Mouse (Mus musculus) embryonic facial prominence, embryonic 11.5 days (tissue): Measurements from ENCODE around the gene Dtl. TPM values are rescaled to one million over a fixed set of nuclear protein-coding genes. Genes with fewer than 3 reads are reported as not detected.

Experiments used
- ATAC-seq: fragments of 200-750 bp; cut with Nextera tagmentation; replicated peaks from 2 replicates; pipeline ENCODE4 v1.8.0; 2017; ENCODE audit warnings: low read depth; ENCODE audit not compliant: insufficient number of reproducible peaks, low FRiP score, low TSS enrichment
- DNase-seq: peaks from one replicate; pipeline ENCODE4 v3.0.0-alpha.2; 2015; ENCODE audit warnings: low spot score
- H3K27ac ChIP-seq: fragments of 300-500 bp; sonication (generic); replicated peaks from 2 replicates; pipeline ENCODE4 v1.5.1; 2014; ENCODE audit warnings: mild to moderate bottlenecking, low read depth, low read length, control low read depth
- H3K27me3 ChIP-seq: fragments of 300-500 bp; sonication (generic); 2 replicates; pipeline ENCODE4 v1.6.1; 2014; ENCODE audit warnings: mild to moderate bottlenecking, low read length, moderate library complexity, mixed read lengths; ENCODE audit not compliant: control insufficient read depth, insufficient read depth
- H3K36me3 ChIP-seq: fragments of 300-500 bp; sonication (generic); replicated peaks from 2 replicates; pipeline ENCODE4 v1.6.1; 2014; ENCODE audit warnings: low read depth, mild to moderate bottlenecking, low read length, moderate library complexity, mixed read lengths; ENCODE audit not compliant: control insufficient read depth, insufficient read depth
- H3K4me1 ChIP-seq: fragments of 300-500 bp; sonication (generic); 2 replicates; pipeline ENCODE4 v1.6.1; 2014; ENCODE audit warnings: low read length, mixed read lengths; ENCODE audit not compliant: control insufficient read depth, insufficient read depth
- H3K4me2 ChIP-seq: fragments of 300-500 bp; sonication (generic); 2 replicates; pipeline ENCODE4 v1.6.1; 2014; ENCODE audit warnings: low read depth, mild to moderate bottlenecking, control low read depth, low read length, moderate library complexity
- H3K4me3 ChIP-seq: fragments of 300-500 bp; sonication (generic); 2 replicates; pipeline ENCODE4 v1.5.1; 2014; ENCODE audit warnings: low read depth, low read length, control low read depth
- H3K9ac ChIP-seq: fragments of 300-500 bp; sonication (generic); replicated peaks from 2 replicates; pipeline ENCODE4 v1.6.1; 2014; ENCODE audit warnings: mild to moderate bottlenecking, control low read depth, low read length
- H3K9me3 ChIP-seq: fragments of 300-500 bp; sonication (generic); replicated peaks from 2 replicates; pipeline ENCODE4 v1.6.1; 2016; ENCODE audit warnings: mild to moderate bottlenecking, low read length, inconsistent platforms, mixed read lengths; ENCODE audit not compliant: control insufficient read depth
- WGBS: fragments of 180-500 bp; shearing (Covaris S2); extraction: QIAGEN DNeasy Blood & Tissue Kit; methylation state at CpG from one replicate; pipeline ENCODE4 v1.1.7; 2014; 5-methylcytosine and 5-hydroxymethylcytosine counted together
- polyA plus RNA-seq: library from polyadenylated mRNA; unstranded; fragments of >200 nt; fragmentation: Nextera tagmentation; extraction: Ambion mirVana; gene quantifications from 2 replicates; pipeline ENCODE4 v1.2.1, GENCODE M21; 2014

Dtl gene
- polyA plus RNA-seq, 1 experiment from 2014 or later = 81.8 TPM

- DNase-seq (no peak), ATAC-seq (no peak)
- no peaks in the 10 kb centered on the region for H3K9me3 ChIP-seq
- no peaks in the 10 kb centered on the region for H3K36me3 ChIP-seq
- H3K4me2 ChIP-seq = no peak overlapping the region
- 86% methylated on average over 14 of the region's 14 CpGs for WGBS
- H3K9ac ChIP-seq = no peak overlapping the region
- no peaks in the 10 kb centered on the region for H3K27me3 ChIP-seq
- H3K4me1 ChIP-seq = no peaks in the 10 kb centered on the region
- no peak overlapping the region for H3K27ac ChIP-seq
- no peak overlapping the region for H3K4me3 ChIP-seq
These were observed 76.9 kb downstream of the Dtl start for GRCm38 (mm10) chr1:191498271-191498955.

GRCm38 (mm10) chr1:191496676-191497075 is 78.7 kb downstream of the Dtl start:
- H3K4me3 ChIP-seq = no peak overlapping the region
- H3K9me3 ChIP-seq = no peaks in the 10 kb centered on the region
- no peak overlapping the region for H3K27ac ChIP-seq
- WGBS = 80% methylated on average over 1 of the region's 1 CpGs
- no peak overlapping the region for H3K9ac ChIP-seq
- H3K27me3 ChIP-seq = no peaks in the 10 kb centered on the region
- DNase-seq (no peak), ATAC-seq (no peak)
- H3K4me2 ChIP-seq = no peak overlapping the region
- H3K36me3 ChIP-seq = no peaks in the 10 kb centered on the region
- no peaks in the 10 kb centered on the region for H3K4me1 ChIP-seq

- Histone ChIP-seq H3K9me3 (no peaks in the 10 kb centered on the region), H3K9ac (no peak overlapping the region), H3K4me1 (no peaks in the 10 kb centered on the region), H3K27ac (no peak overlapping the region), H3K27me3 (no peaks in the 10 kb centered on the region), H3K4me3 (no peak overlapping the region), H3K36me3 (no peaks in the 10 kb centered on the region), H3K4me2 (no peak overlapping the region)
- DNase-seq = no peak
- WGBS = 60% methylated on average over 10 of the region's 10 CpGs
- no peak for ATAC-seq
These were observed 80.3 kb downstream of the Dtl start for GRCm38 (mm10) chr1:191495051-191495467.

GRCm38 (mm10) chr1:191494303-191494655 is 81.1 kb downstream of the Dtl start:
- 78% methylated on average over 2 of the region's 2 CpGs for WGBS
- no peak overlapping the region for H3K4me3 ChIP-seq
- ATAC-seq (no peak), DNase-seq (no peak)
- no peaks in the 10 kb centered on the region for H3K36me3 ChIP-seq
- H3K9ac ChIP-seq = no peak overlapping the region
- no peaks in the 10 kb centered on the region for H3K9me3 ChIP-seq
- H3K27ac ChIP-seq = no peak overlapping the region
- no peak overlapping the region for H3K4me2 ChIP-seq
- H3K4me1 ChIP-seq = no peaks in the 10 kb centered on the region
- H3K27me3 ChIP-seq = no peaks in the 10 kb centered on the region

- Histone ChIP-seq H3K27ac (no peak overlapping the region), H3K27me3 (no peaks in the 10 kb centered on the region), H3K4me3 (no peak overlapping the region), H3K9me3 (no peaks in the 10 kb centered on the region), H3K36me3 (no peaks in the 10 kb centered on the region), H3K9ac (no peak overlapping the region), H3K4me1 (no peaks in the 10 kb centered on the region), H3K4me2 (no peak overlapping the region)
- DNase-seq = no peak
- ATAC-seq = no peak
- WGBS = 82% methylated on average over 13 of the region's 13 CpGs
These were observed 81.7 kb downstream of the Dtl start for GRCm38 (mm10) chr1:191493476-191494302.

GRCm38 (mm10) chr1:191490446-191490845 is 84.9 kb downstream of the Dtl start:
- WGBS = 70% methylated on average over 7 of the region's 7 CpGs
- H3K4me2 ChIP-seq = no peak overlapping the region
- H3K27me3 ChIP-seq = no peaks in the 10 kb centered on the region
- no peaks in the 10 kb centered on the region for H3K9me3 ChIP-seq
- no peak overlapping the region for H3K4me3 ChIP-seq
- DNase-seq (no peak), ATAC-seq (no peak)
- H3K36me3 ChIP-seq = no peaks in the 10 kb centered on the region
- H3K27ac ChIP-seq = no peak overlapping the region
- H3K4me1 ChIP-seq = no peaks in the 10 kb centered on the region
- no peak overlapping the region for H3K9ac ChIP-seq

Other genes starting within 250 kb of the Dtl start
- gene Tmem206, start 249.6 kb downstream of the Dtl start, polyA plus RNA-seq = 29.6 and 30.8 TPM in 2 replicates
- gene Ppp2r5a, start 172.3 kb downstream of the Dtl start, polyA plus RNA-seq = 18.8 and 24.8 TPM in 2 replicates
- gene Ints7, start 92 bp upstream of the Dtl start, polyA plus RNA-seq = 53.4 and 54.6 TPM in 2 replicates
- gene Lpgat1, start 142.3 kb upstream of the Dtl start, polyA plus RNA-seq = 34.1 and 34.9 TPM in 2 replicates
- gene Nek2, start 245.9 kb upstream of the Dtl start, polyA plus RNA-seq = 43.9 and 44.5 TPM in 2 replicates